Mouse (Mus musculus) heart, adult 2 months (tissue): ENCODE measurements around the gene Rimbp2. TPM values are rescaled to one million over a fixed set of nuclear protein-coding genes. Genes with fewer than 3 reads are reported as not detected.
"Not testable (repeated sequence)": the region's sequence is repeated elsewhere in the genome, so short reads cannot be mapped to it uniquely, and the experiment has no call there.

ENCODE experiments used
- DNase-seq, 2 experiments: peaks; one replicate each; pipeline ENCODE4 v3.0.0; 2021
- H3K27ac ChIP-seq: fragments of 200-600 bp; 2 replicates; pipeline ENCODE4 v1.8.1; 2022
- H3K27me3 ChIP-seq: fragments of 200-500 bp; 2 replicates; pipeline ENCODE4 v1.6.1; 2012; ENCODE audit warnings: mild to moderate bottlenecking, low read length, inconsistent platforms, mixed read lengths; ENCODE audit not compliant: control insufficient read depth, insufficient read depth
- H3K36me3 ChIP-seq: fragments of 200-500 bp; 2 replicates; pipeline ENCODE4 v1.6.1; 2012; ENCODE audit warnings: low read length, inconsistent platforms; ENCODE audit not compliant: control insufficient read depth, insufficient read depth
- H3K4me1 ChIP-seq: fragments of 200-500 bp; 2 replicates; pipeline ENCODE4 v1.6.1; 2011; ENCODE audit warnings: low read length; ENCODE audit not compliant: control insufficient read depth, insufficient read depth
- H3K4me3 ChIP-seq: fragments of 200-600 bp; 2 replicates; pipeline ENCODE4 v1.8.1; 2022
- H3K79me2 ChIP-seq: fragments of 200-500 bp; replicated peaks from 2 replicates; pipeline ENCODE4 v1.6.1; 2012; ENCODE audit warnings: mild to moderate bottlenecking, inconsistent platforms, low read length, moderate library complexity, mixed read lengths; ENCODE audit not compliant: control insufficient read depth, insufficient read depth
- H3K9ac ChIP-seq: fragments of 200-500 bp; 2 replicates; pipeline ENCODE4 v1.6.1; 2012; ENCODE audit warnings: low read depth, mild to moderate bottlenecking, control low read depth, inconsistent platforms, low read length, mixed read lengths
- CTCF ChIP-seq: fragments of 200-600 bp; IDR thresholded peaks from 2 replicates; pipeline ENCODE4 v1.8.1; 2022; ENCODE audit warnings: antibody characterized with exemption, mild to moderate bottlenecking, moderate library complexity
- EP300 ChIP-seq: fragments of 200-500 bp; IDR thresholded peaks from 2 replicates; pipeline ENCODE4 v1.6.1; 2011; ENCODE audit warnings: low read depth, low read length, control low read depth; ENCODE audit not compliant: insufficient read depth
- POLR2A ChIP-seq: fragments of 200-500 bp; IDR thresholded peaks from 2 replicates; pipeline ENCODE4 v1.6.1; 2011; ENCODE audit warnings: mild to moderate bottlenecking, low read depth, low read length, control low read depth; ENCODE audit not compliant: insufficient read depth
- WGBS: fragments of 180-500 bp; shearing (Covaris S2); methylation state at CpG from one replicate; pipeline ENCODE4 v1.1.7; 2018; 5-methylcytosine and 5-hydroxymethylcytosine counted together
- intact Hi-C: fragments of 180-260 bp; cut with DNase I; formaldehyde crosslinking; loops from one replicate; pipeline ENCODE4 v1.15.1; 2025
- polyA plus RNA-seq: library from polyadenylated mRNA; depleted of rRNA; stranded (reverse); fragments of >200 nt; gene quantifications from 2 replicates; pipeline ENCODE4 v1.2.3, GENCODE M21; 2012
- total RNA-seq, 2 experiments: library from RNA; stranded (reverse); gene quantifications; 2 replicates each; pipeline ENCODE4 v1.2.3; 2021

Gene Rimbp2
- total and polyA plus RNA-seq, 3 experiments, result 0.06 to 0.07 TPM; not detected in 1

- no peaks in the 10 kb centered on the region for H3K27me3 ChIP-seq
- no peaks in the 10 kb centered on the region for H3K79me2 ChIP-seq
- WGBS, result 16% methylated on average over 14 of the region's 14 CpGs
- H3K27ac ChIP-seq, result no peak overlapping the region
- no peaks in the 10 kb centered on the region; the same call in 1 of the 2 replicates for H3K4me1 ChIP-seq
- peak; percentile 77 for TF ChIP-seq CTCF
- no peak for TF ChIP-seq EP300
- TF ChIP-seq POLR2A, result no peak
- H3K36me3 ChIP-seq, result no peaks in the 10 kb centered on the region
- peak; percentile 42 to 74 for DNase-seq
- intact Hi-C loops, result loop anchor here (5.0 to 10.0 kb wide), 2 partner anchors 236 to 449 kb away; no protein-coding TSS in a partner anchor
- no peak overlapping the region for H3K4me3 ChIP-seq
- H3K9ac ChIP-seq, result no peak overlapping the region
These were observed 18.0 kb upstream of the Rimbp2 start for GRCm38 (mm10) chr5:128971298-128971697.

- TF ChIP-seq CTCF (no peak), POLR2A (no peak), EP300 (no peak)
- DNase-seq, result no peak
- 51% methylated on average over 10 of the region's 10 CpGs for WGBS
- H3K27me3 ChIP-seq, result no peaks in the 10 kb centered on the region
- no peak overlapping the region for H3K27ac ChIP-seq
- no peaks in the 10 kb centered on the region for H3K79me2 ChIP-seq
- no peak overlapping the region for H3K4me3 ChIP-seq
- H3K4me1 ChIP-seq, result no peaks in the 10 kb centered on the region; the same call in 1 of the 2 replicates
- no peak overlapping the region for H3K9ac ChIP-seq
- intact Hi-C loops, result loop anchor here (5.0 to 10.0 kb wide), 2 partner anchors 236 to 449 kb away; no protein-coding TSS in a partner anchor
- H3K36me3 ChIP-seq, result no peaks in the 10 kb centered on the region
These were observed 17.6 kb upstream of the Rimbp2 start for GRCm38 (mm10) chr5:128970878-128971277.

GRCm38 (mm10) chr5:128964353-128964752 lies 11.1 kb upstream of the Rimbp2 start:
- H3K27me3 ChIP-seq, result no peaks in the 10 kb centered on the region
- no peaks in the 10 kb centered on the region for H3K4me1 ChIP-seq
- no peak for DNase-seq
- 52% methylated on average over 4 of the region's 4 CpGs for WGBS
- intact Hi-C loops, result no loop called here
- H3K27ac ChIP-seq, result no peak overlapping the region
- no peak overlapping the region for H3K9ac ChIP-seq
- TF ChIP-seq EP300, result no peak
- no peak for TF ChIP-seq POLR2A
- TF ChIP-seq CTCF, result no peak
- no peak overlapping the region for H3K4me3 ChIP-seq
- H3K36me3 ChIP-seq, result no peaks in the 10 kb centered on the region
- no peaks in the 10 kb centered on the region for H3K79me2 ChIP-seq

- intact Hi-C loops, result no loop called here
- Histone ChIP-seq H3K79me2 (no peaks in the 10 kb centered on the region), H3K36me3 (no peaks in the 10 kb centered on the region), H3K4me3 (no peak overlapping the region), H3K4me1 (no peaks in the 10 kb centered on the region), H3K27ac (no peak overlapping the region), H3K27me3 (no peaks in the 10 kb centered on the region), H3K9ac (no peak overlapping the region)
- TF ChIP-seq EP300 (no peak), POLR2A (no peak), CTCF (no peak)
- no peak for DNase-seq
- WGBS, result 89% methylated on average over 3 of the region's 3 CpGs
These were observed 5.6 kb upstream of the Rimbp2 start for GRCm38 (mm10) chr5:128958916-128959315.

GRCm38 (mm10) chr5:128954371-128954770 lies 1.1 kb upstream of the Rimbp2 start:
- H3K27ac ChIP-seq, DNase-seq, H3K4me3 ChIP-seq, H3K27me3 ChIP-seq, intact Hi-C loops, H3K79me2 ChIP-seq, H3K4me1 ChIP-seq, H3K9ac ChIP-seq, H3K36me3 ChIP-seq: not testable (repeated sequence)
- WGBS, result 86% methylated on average over 5 of the region's 5 CpGs
- peak; percentile 51 for TF ChIP-seq CTCF

- intact Hi-C loops, result no loop called here
- no peak overlapping the region for H3K27ac ChIP-seq
- 3% methylated on average over 35 of the region's 35 CpGs for WGBS
These were observed 743 bp downstream of the Rimbp2 start for GRCm38 (mm10) chr5:128952291-128953195.

More at GRCm38 (mm10) chr5:128952291-128953195, 743 bp downstream of the Rimbp2 start:
- no peak for DNase-seq
- H3K27me3 ChIP-seq, result no peaks in the 10 kb centered on the region
- no peaks in the 10 kb centered on the region for H3K79me2 ChIP-seq
- no peaks in the 10 kb centered on the region for H3K4me1 ChIP-seq
- no peak overlapping the region for H3K9ac ChIP-seq
- no peak for TF ChIP-seq POLR2A
- no peak for TF ChIP-seq CTCF
- TF ChIP-seq EP300, result no peak
- no peaks in the 10 kb centered on the region for H3K36me3 ChIP-seq
- H3K4me3 ChIP-seq, result no peak overlapping the region
